Mouse (Mus musculus) midbrain, embryonic 10.5 days (tissue): Measurements from ENCODE around the gene Agbl3. TPM values are rescaled to one million over a fixed set of nuclear protein-coding genes. Genes with fewer than 3 reads are reported as not detected.

ENCODE experiments used
- DNase-seq: peaks from one replicate; pipeline ENCODE4 v3.0.0-alpha.2; 2017; ENCODE audit warnings: low spot score
- H3K27ac ChIP-seq: fragments of 300-500 bp; sonication (generic); replicated peaks from 2 replicates; pipeline ENCODE4 v1.5.1; 2016; ENCODE audit warnings: mild to moderate bottlenecking
- H3K27me3 ChIP-seq: fragments of 300-500 bp; sonication (generic); 2 replicates; pipeline ENCODE4 v1.6.1; 2016; ENCODE audit warnings: low read depth, mild to moderate bottlenecking; ENCODE audit not compliant: poor library complexity, severe bottlenecking
- H3K36me3 ChIP-seq: fragments of 300-500 bp; sonication (generic); 2 replicates; pipeline ENCODE4 v1.6.1; 2016; ENCODE audit warnings: mild to moderate bottlenecking, moderate library complexity
- H3K4me1 ChIP-seq: fragments of 300-500 bp; sonication (generic); 2 replicates; pipeline ENCODE4 v1.6.1; 2016
- H3K4me3 ChIP-seq: fragments of 300-500 bp; sonication (generic); 2 replicates; pipeline ENCODE4 v1.5.1; 2016; ENCODE audit warnings: mild to moderate bottlenecking, moderate library complexity
- H3K9me3 ChIP-seq: fragments of 300-500 bp; sonication (generic); replicated peaks from 2 replicates; pipeline ENCODE4 v1.6.1; 2016; ENCODE audit warnings: mild to moderate bottlenecking
- WGBS: fragments of 180-500 bp; shearing (Covaris S2); methylation state at CpG from one replicate; pipeline ENCODE4 v1.1.7; 2016; 5-methylcytosine and 5-hydroxymethylcytosine counted together
- polyA plus RNA-seq: library from polyadenylated mRNA; unstranded; fragments of >200 nt; fragmentation: Nextera tagmentation; extraction: Ambion mirVana; gene quantifications from 2 replicates; pipeline ENCODE4 v1.2.1, GENCODE M21; 2016

The Agbl3 gene
- polyA plus RNA-seq, 1 experiment from 2014 or later, result 2.9 TPM

GRCm38 (mm10) chr6:34906125-34906524, 125.9 kb downstream of the Agbl3 start:
- Histone ChIP-seq H3K4me1 (peaks cover 31% of the 10 kb centered on the region), H3K27me3 (no peaks in the 10 kb centered on the region), H3K36me3 (peaks cover 80% of the 10 kb centered on the region), H3K27ac (no peak overlapping the region), H3K4me3 (no peak overlapping the region), H3K9me3 (no peaks in the 10 kb centered on the region)
- no peak for DNase-seq
- WGBS, result 82% methylated on average over 2 of the region's 2 CpGs

DNA sequence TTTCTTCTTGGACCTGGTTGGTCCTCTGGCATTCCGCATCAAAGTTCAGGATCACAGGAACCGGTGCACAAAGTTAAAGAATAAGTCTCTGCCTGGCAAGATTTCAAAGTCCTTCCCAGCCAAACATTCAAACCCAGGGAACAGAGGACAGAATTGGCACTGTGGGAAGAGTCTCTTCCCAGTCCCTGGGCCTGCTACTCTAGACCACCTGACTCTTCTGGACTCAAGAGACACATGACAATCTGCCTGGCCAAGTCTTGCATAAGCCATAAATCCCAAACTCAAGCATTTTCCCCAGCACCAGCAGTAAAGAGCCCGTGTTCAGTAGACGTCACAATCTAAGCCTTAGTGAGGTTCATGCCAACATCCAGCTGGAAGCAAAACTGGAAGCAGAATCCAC, 126.4 kb downstream of the Agbl3 start:
- DNase-seq, result no peak
- WGBS, result 95% methylated on average over 4 of the region's 4 CpGs
- H3K27ac ChIP-seq, result no peak overlapping the region
- H3K9me3 ChIP-seq, result no peaks in the 10 kb centered on the region
- no peaks in the 10 kb centered on the region for H3K27me3 ChIP-seq
- peaks cover 75% of the 10 kb centered on the region for H3K36me3 ChIP-seq
- no peak overlapping the region for H3K4me3 ChIP-seq
- peaks cover 30% of the 10 kb centered on the region for H3K4me1 ChIP-seq

GRCm38 (mm10) chr6:34907121-34907614, 126.9 kb downstream of the Agbl3 start:
- H3K27me3 ChIP-seq, result no peaks in the 10 kb centered on the region
- peaks cover 70% of the 10 kb centered on the region for H3K36me3 ChIP-seq
- H3K27ac ChIP-seq, result no peak overlapping the region
- 85% methylated on average over 2 of the region's 2 CpGs for WGBS
- no peak overlapping the region for H3K4me3 ChIP-seq
- H3K9me3 ChIP-seq, result no peaks in the 10 kb centered on the region
- DNase-seq, result no peak
- peaks cover 25% of the 10 kb centered on the region for H3K4me1 ChIP-seq

- 88% methylated on average over 18 of the region's 18 CpGs for WGBS
- H3K36me3 ChIP-seq, result peaks cover 64% of the 10 kb centered on the region
- no peak overlapping the region for H3K4me3 ChIP-seq
- H3K9me3 ChIP-seq, result no peaks in the 10 kb centered on the region
- H3K4me1 ChIP-seq, result peaks cover 19% of the 10 kb centered on the region
- no peak overlapping the region for H3K27ac ChIP-seq
- no peaks in the 10 kb centered on the region for H3K27me3 ChIP-seq
- no peak for DNase-seq
These were observed 127.5 kb downstream of the Agbl3 start for GRCm38 (mm10) chr6:34907696-34908260.

Other genes with a start within 250 kb of the Agbl3 start
- 143 and 152 TPM in 2 replicates for gene Cald1, start 181.9 kb upstream of the Agbl3 start, polyA plus RNA-seq
- gene Tmem140, start 82.7 kb downstream of the Agbl3 start, polyA plus RNA-seq, result 1.9 and 2.1 TPM in 2 replicates
- gene Cyren, start 97.6 kb downstream of the Agbl3 start, polyA plus RNA-seq, result 17.0 and 17.7 TPM in 2 replicates
- gene Wdr91, start 130.4 kb downstream of the Agbl3 start, polyA plus RNA-seq, result 11.4 and 13.0 TPM in 2 replicates
- gene Stra8, start 139.7 kb downstream of the Agbl3 start, polyA plus RNA-seq, result not detected in 2 replicates
- gene Slc23a4, start 208.0 kb downstream of the Agbl3 start, polyA plus RNA-seq, result 0.25 and 0.48 TPM in 2 replicates